Mouse (Mus musculus) stomach, postnatal 0 days (tissue): ENCODE data around the gene Gramd4. TPM values are rescaled to one million over a fixed set of nuclear protein-coding genes. Genes with fewer than 3 reads are reported as not detected.

Experiments used
- ATAC-seq: fragments of 200-750 bp; cut with Nextera tagmentation; 2 replicates; pipeline ENCODE4 v1.8.0; 2017; ENCODE audit not compliant: low FRiP score, low TSS enrichment
- DNase-seq: peaks from one replicate; pipeline ENCODE4 v3.0.0-alpha.2; 2016; ENCODE audit warnings: low spot score
- H3K27ac ChIP-seq: fragments of 300-500 bp; sonication (generic); replicated peaks from 2 replicates; pipeline ENCODE4 v1.5.1; 2014; ENCODE audit warnings: mild to moderate bottlenecking, control low read depth
- H3K27me3 ChIP-seq: fragments of 300-500 bp; sonication (generic); 2 replicates; pipeline ENCODE4 v1.6.1; 2014; ENCODE audit warnings: low read length; ENCODE audit not compliant: control insufficient read depth, insufficient read depth
- H3K36me3 ChIP-seq: fragments of 300-500 bp; sonication (generic); 2 replicates; pipeline ENCODE4 v1.6.1; 2014; ENCODE audit warnings: low read length, mixed read lengths; ENCODE audit not compliant: control insufficient read depth, insufficient read depth
- H3K4me1 ChIP-seq: fragments of 300-500 bp; sonication (generic); replicated peaks from 2 replicates; pipeline ENCODE4 v1.6.1; 2014; ENCODE audit warnings: antibody characterized with exemption; ENCODE audit not compliant: control insufficient read depth, insufficient read depth
- H3K4me2 ChIP-seq: fragments of 300-500 bp; sonication (generic); replicated peaks from 2 replicates; pipeline ENCODE4 v1.6.1; 2014; ENCODE audit warnings: low read depth, mild to moderate bottlenecking, control low read depth, moderate library complexity
- H3K4me3 ChIP-seq: fragments of 300-500 bp; sonication (generic); 2 replicates; pipeline ENCODE4 v1.5.1; 2014; ENCODE audit warnings: low read depth, low read length, control low read depth
- H3K9ac ChIP-seq: fragments of 300-500 bp; sonication (generic); 2 replicates; pipeline ENCODE4 v1.6.1; 2014; ENCODE audit warnings: mild to moderate bottlenecking, low read length, control low read depth, mixed read lengths
- H3K9me3 ChIP-seq: fragments of 300-500 bp; sonication (generic); 2 replicates; pipeline ENCODE4 v1.6.1; 2016; ENCODE audit warnings: low read length; ENCODE audit not compliant: control insufficient read depth
- CTCF ChIP-seq: IDR thresholded peaks from 2 replicates; pipeline ENCODE4 v1.5.1; 2016; ENCODE audit warnings: antibody characterized with exemption, low read depth, mild to moderate bottlenecking, moderate library complexity
- EP300 ChIP-seq: optimal IDR thresholded peaks from 2 replicates; pipeline ENCODE3; 2016; ENCODE audit warnings: antibody characterized with exemption
- WGBS: fragments of 180-500 bp; shearing (Covaris S2); extraction: QIAGEN DNeasy Blood & Tissue Kit; methylation state at CpG from one replicate; pipeline ENCODE4 v1.1.7; 2014; 5-methylcytosine and 5-hydroxymethylcytosine counted together
- polyA plus RNA-seq: library from polyadenylated mRNA; unstranded; fragments of >200 nt; fragmentation: Nextera tagmentation; extraction: Ambion mirVana; gene quantifications from 2 replicates; pipeline ENCODE4 v1.2.1, GENCODE M21; 2015

Gramd4 gene
- polyA plus RNA-seq, 1 experiment from 2014 or later, result 11.1 TPM

GRCm38 (mm10) chr15:86130657-86131056 lies 73.2 kb downstream of the Gramd4 start:
- no peak for DNase-seq
- H3K27ac ChIP-seq, result no peak overlapping the region
- H3K4me3 ChIP-seq, result no peak overlapping the region
- peaks cover 28% of the 10 kb centered on the region for H3K36me3 ChIP-seq
- no peaks in the 10 kb centered on the region for H3K27me3 ChIP-seq
- no peak overlapping the region for H3K4me2 ChIP-seq
- no peaks in the 10 kb centered on the region for H3K9me3 ChIP-seq
- ATAC-seq, result no peak
- H3K9ac ChIP-seq, result no peak overlapping the region
- no peaks in the 10 kb centered on the region for H3K4me1 ChIP-seq
- 93% methylated on average over 10 of the region's 10 CpGs for WGBS
- TF ChIP-seq EP300 (no peak), CTCF (no peak)

- no peak overlapping the region for H3K4me3 ChIP-seq
- no peaks in the 10 kb centered on the region for H3K27me3 ChIP-seq
- H3K9ac ChIP-seq, result no peak overlapping the region
- ATAC-seq (no peak), DNase-seq (peak; percentile 86)
- WGBS, result 36% methylated on average over 18 of the region's 18 CpGs
- peak; percentile 99 for TF ChIP-seq CTCF
- no peak for TF ChIP-seq EP300
- no peaks in the 10 kb centered on the region for H3K9me3 ChIP-seq
- no peak overlapping the region for H3K27ac ChIP-seq
- H3K4me2 ChIP-seq, result no peak overlapping the region
- H3K36me3 ChIP-seq, result peaks cover 19% of the 10 kb centered on the region
- no peaks in the 10 kb centered on the region for H3K4me1 ChIP-seq
These were observed 77.7 kb downstream of the Gramd4 start for GRCm38 (mm10) chr15:86134941-86135783.

GRCm38 (mm10) chr15:86137638-86138037 lies 80.1 kb downstream of the Gramd4 start:
- WGBS, result 59% methylated on average over 4 of the region's 4 CpGs
- H3K9ac ChIP-seq, result no peak overlapping the region
- H3K27ac ChIP-seq, result no peak overlapping the region
- H3K4me2 ChIP-seq, result no peak overlapping the region
- ATAC-seq (no peak), DNase-seq (peak; percentile 49)
- no peaks in the 10 kb centered on the region for H3K9me3 ChIP-seq
- no peaks in the 10 kb centered on the region for H3K27me3 ChIP-seq
- peaks cover 9% of the 10 kb centered on the region for H3K36me3 ChIP-seq
- H3K4me1 ChIP-seq, result no peaks in the 10 kb centered on the region
- H3K4me3 ChIP-seq, result no peak overlapping the region
- no peak for TF ChIP-seq EP300
- TF ChIP-seq CTCF, result peak; percentile 72

GRCm38 (mm10) chr15:86140323-86140722 lies 82.8 kb downstream of the Gramd4 start:
- Histone ChIP-seq H3K27ac (no peak overlapping the region), H3K4me3 (no peak overlapping the region), H3K36me3 (peaks cover 7% of the 10 kb centered on the region), H3K4me2 (no peak overlapping the region), H3K4me1 (no peaks in the 10 kb centered on the region), H3K9me3 (no peaks in the 10 kb centered on the region), H3K27me3 (no peaks in the 10 kb centered on the region), H3K9ac (no peak overlapping the region)
- WGBS, result 31% methylated on average over 10 of the region's 10 CpGs
- ATAC-seq (peak; percentile 31; the same call in 1 of the 2 replicates), DNase-seq (peak; percentile 59)
- no peak for TF ChIP-seq EP300
- TF ChIP-seq CTCF, result peak; percentile 94

GRCm38 (mm10) chr15:86144577-86144976 lies 87.1 kb downstream of the Gramd4 start:
- H3K4me2 ChIP-seq, result no peak overlapping the region
- ATAC-seq, result no peak
- TF ChIP-seq EP300 (no peak), CTCF (no peak)
- no peak overlapping the region for H3K4me3 ChIP-seq
- WGBS, result 78% methylated on average over 7 of the region's 7 CpGs
- H3K4me1 ChIP-seq, result no peaks in the 10 kb centered on the region
- no peak overlapping the region for H3K9ac ChIP-seq
- peaks cover 4% of the 10 kb centered on the region; the same call in 1 of the 2 replicates for H3K36me3 ChIP-seq
- no peaks in the 10 kb centered on the region for H3K9me3 ChIP-seq
- no peaks in the 10 kb centered on the region for H3K27me3 ChIP-seq
- no peak overlapping the region for H3K27ac ChIP-seq
- DNase-seq, result no peak

GRCm38 (mm10) chr15:86145046-86145445 lies 87.6 kb downstream of the Gramd4 start:
- Histone ChIP-seq H3K36me3 (peaks cover 4% of the 10 kb centered on the region; the same call in 1 of the 2 replicates), H3K4me3 (no peak overlapping the region), H3K9me3 (no peaks in the 10 kb centered on the region), H3K27me3 (no peaks in the 10 kb centered on the region), H3K4me2 (no peak overlapping the region), H3K9ac (no peak overlapping the region), H3K27ac (no peak overlapping the region), H3K4me1 (no peaks in the 10 kb centered on the region)
- no peak for ATAC-seq
- WGBS, result 73% methylated on average over 7 of the region's 7 CpGs
- TF ChIP-seq CTCF (no peak), EP300 (no peak)
- no peak for DNase-seq
